Mouse (Mus musculus): ENCODE data around the gene Bptf. TPM values are rescaled to one million over a fixed set of nuclear protein-coding genes. Genes with fewer than 3 reads are reported as not detected.
A peak's percentile ranks its signal among the peaks of the same experiment; 100 is the strongest.

Bptf gene
- polyA plus RNA-seq, 1 experiment = 49.4 TPM

DNA sequence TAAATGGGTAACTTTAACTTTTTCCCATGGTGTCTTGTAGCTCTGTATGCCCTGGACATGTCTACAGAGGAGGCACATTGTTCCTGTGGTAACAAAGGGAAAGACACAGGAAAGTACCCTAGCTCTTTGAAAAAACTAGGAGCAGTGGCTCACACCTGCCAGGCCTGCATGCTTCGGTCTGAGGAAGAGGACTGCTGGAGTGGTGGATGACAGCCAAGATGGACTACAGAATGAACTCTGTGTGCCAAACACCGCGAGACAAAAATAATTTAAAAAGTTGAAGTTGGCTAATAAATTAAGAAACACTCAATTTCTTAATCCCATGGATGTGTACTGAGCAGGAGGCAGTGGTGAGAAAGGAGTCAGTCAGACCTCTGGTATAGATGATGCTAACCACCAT is 90.5 kb downstream of the Bptf start:
- no peaks in the 10 kb centered on the region for H3K4me1 ChIP-seq (ENCODE audit: control insufficient read depth, insufficient read depth, low read length)
- no peak overlapping the region for H3K4me3 ChIP-seq (ENCODE audit: insufficient read depth, low read length)
- TF ChIP-seq CTCF (IDR thresholded peaks at IDR 0.05; ENCODE audit: borderline replicate concordance, insufficient read depth, low read length) = no peak
- no peak for TF ChIP-seq POLR2A (IDR thresholded peaks at IDR 0.05; ENCODE audit: low read depth, low read length)

DNA sequence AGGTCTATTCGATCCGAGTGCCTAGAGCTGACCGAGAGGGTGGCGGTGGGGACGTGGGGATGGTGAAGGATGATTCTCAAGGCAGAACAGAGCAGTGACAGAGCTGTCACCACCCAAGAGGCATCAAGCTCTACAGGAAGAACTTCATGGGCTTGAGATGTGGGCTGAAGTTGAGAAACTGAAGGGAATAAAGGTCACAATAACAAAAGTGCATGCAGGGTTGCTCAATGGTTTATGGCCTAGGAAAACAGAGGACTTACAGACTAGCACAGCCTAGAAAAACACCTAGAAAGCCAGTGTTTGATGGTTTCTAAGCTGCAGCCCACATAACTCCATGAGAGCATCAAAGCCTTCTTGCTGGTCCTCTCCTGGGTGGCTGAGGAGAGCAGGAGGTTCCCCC is 92.5 kb downstream of the Bptf start:
- H3K4me1 ChIP-seq (ENCODE audit: control insufficient read depth, insufficient read depth, low read length) = no peaks in the 10 kb centered on the region
- no peak overlapping the region for H3K4me3 ChIP-seq (ENCODE audit: insufficient read depth, low read length)
- TF ChIP-seq CTCF (IDR thresholded peaks at IDR 0.05; ENCODE audit: borderline replicate concordance, insufficient read depth, low read length) (no peak), POLR2A (IDR thresholded peaks at IDR 0.05; ENCODE audit: low read depth, low read length) (no peak)
- no peak overlapping the region for H3K27ac ChIP-seq (ENCODE audit: insufficient read depth, low read length)

More for the DNA sequence above, 90.5 kb downstream of the Bptf start:
- H3K27ac ChIP-seq (ENCODE audit: insufficient read depth, low read length) = no peak overlapping the region

DNA sequence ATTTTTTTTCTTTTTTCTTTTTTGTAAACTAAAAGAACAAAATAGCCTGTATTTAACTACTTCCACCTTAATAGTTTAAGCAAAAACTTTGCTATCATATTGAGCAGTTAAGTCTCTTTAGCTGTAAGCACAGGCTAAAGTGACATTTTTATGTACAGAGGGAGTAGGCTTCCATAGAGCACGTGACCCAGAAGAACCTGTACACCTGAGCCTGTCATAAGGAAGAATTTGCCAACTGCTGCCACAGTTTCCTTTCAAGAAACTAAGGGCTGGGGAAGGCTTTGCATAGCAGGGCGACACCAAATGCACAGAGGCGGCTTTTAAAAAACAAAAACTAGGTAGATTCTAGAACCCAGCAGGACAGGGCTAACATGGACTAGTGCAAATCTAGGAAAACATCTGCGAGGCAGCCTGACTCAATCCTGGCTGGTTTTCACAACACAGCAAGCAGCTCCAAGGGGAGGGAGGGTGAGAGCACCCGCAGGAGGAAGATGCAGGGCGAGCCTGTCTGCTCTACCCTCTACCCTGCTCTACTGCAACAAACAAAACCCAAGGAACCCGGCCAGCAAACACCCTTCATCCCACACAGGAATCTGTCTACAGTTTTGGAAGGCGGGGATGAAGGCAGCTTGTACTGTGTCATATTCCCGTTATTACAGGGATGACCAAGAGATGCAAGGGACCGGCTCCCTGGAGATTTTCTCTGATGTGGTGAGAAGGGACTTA is 97.7 kb downstream of the Bptf start:
- Histone ChIP-seq H3K4me3 (ENCODE audit: insufficient read depth, low read length) (no peak overlapping the region), H3K27ac (ENCODE audit: insufficient read depth, low read length) (no peak overlapping the region), H3K4me1 (ENCODE audit: control insufficient read depth, insufficient read depth, low read length) (no peaks in the 10 kb centered on the region)
- TF ChIP-seq CTCF (IDR thresholded peaks at IDR 0.05; ENCODE audit: borderline replicate concordance, insufficient read depth, low read length) (no peak), POLR2A (IDR thresholded peaks at IDR 0.05; ENCODE audit: low read depth, low read length) (no peak)

DNA sequence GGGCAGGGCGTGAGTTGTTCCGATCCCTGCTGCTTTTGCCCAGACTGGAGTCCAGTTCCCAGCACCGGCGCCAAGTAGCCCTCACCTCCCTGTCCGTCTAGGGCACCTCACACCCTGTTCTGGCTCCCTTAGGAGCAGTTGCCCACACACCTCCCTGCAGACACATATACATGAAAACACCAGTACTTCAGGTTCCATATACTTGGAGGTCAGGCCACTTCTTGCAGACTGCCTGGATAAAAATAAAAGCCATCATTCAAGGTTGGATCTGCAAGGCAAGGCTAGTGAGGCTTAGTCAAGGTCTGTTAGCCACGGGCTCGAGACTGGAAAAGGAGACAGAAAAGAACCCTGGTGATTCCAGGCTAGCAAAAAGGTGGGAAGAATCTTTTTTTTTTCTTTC is 100.3 kb downstream of the Bptf start:
- Histone ChIP-seq H3K4me3 (ENCODE audit: insufficient read depth, low read length) (no peak overlapping the region), H3K4me1 (ENCODE audit: control insufficient read depth, insufficient read depth, low read length) (no peaks in the 10 kb centered on the region), H3K27ac (ENCODE audit: insufficient read depth, low read length) (no peak overlapping the region)
- no peak for TF ChIP-seq CTCF (IDR thresholded peaks at IDR 0.05; ENCODE audit: borderline replicate concordance, insufficient read depth, low read length)
- TF ChIP-seq POLR2A (IDR thresholded peaks at IDR 0.05; ENCODE audit: low read depth, low read length) = no peak

DNA sequence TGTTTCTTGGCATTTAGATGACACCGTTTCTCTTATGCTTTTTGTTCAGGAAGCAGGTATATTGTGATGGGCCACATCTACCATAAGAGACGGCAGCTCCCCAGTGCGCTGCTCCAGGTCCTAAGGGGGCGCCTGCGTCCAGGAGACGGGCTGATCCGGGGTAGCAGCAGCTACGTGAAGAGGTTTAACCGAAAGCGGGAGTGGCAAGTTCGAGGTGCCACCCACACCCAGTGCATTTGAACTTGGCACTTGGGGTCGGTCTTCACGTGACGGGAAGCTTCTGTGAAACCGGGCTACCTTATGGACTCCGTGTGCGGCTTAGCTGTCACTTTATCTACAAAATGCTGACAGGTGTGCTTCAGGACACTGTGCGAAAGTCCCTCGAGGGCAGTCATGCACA is 102.4 kb downstream of the Bptf start:
- Histone ChIP-seq H3K4me3 (ENCODE audit: insufficient read depth, low read length) (no peak overlapping the region), H3K4me1 (ENCODE audit: control insufficient read depth, insufficient read depth, low read length) (no peaks in the 10 kb centered on the region; the same call in none of the 2 replicates), H3K27ac (ENCODE audit: insufficient read depth, low read length) (no peak overlapping the region)
- TF ChIP-seq CTCF (IDR thresholded peaks at IDR 0.05; ENCODE audit: borderline replicate concordance, insufficient read depth, low read length) = no peak
- no peak for TF ChIP-seq POLR2A (IDR thresholded peaks at IDR 0.05; ENCODE audit: low read depth, low read length)

DNA sequence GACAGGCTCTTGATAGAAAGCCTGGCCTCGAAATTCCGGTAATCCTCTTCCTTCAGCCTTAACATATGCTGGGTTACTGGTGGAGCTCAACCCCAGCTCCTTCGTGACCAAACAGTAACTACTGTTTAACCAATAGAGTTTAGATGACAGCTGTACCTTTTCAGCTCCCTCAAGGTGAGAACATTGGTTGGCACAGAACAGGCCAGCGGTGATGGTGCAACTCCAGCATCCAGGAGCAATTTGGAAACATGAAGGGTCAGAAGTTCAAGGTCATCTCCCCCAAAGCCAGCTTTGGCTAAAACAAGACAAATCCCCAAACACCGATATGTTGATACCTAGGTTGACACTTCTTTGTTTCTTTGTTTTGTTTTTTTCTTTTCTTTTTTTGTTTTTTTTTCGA is 103.2 kb downstream of the Bptf start:
- TF ChIP-seq CTCF (IDR thresholded peaks at IDR 0.05; ENCODE audit: borderline replicate concordance, insufficient read depth, low read length) = no peak
- TF ChIP-seq POLR2A (IDR thresholded peaks at IDR 0.05; ENCODE audit: low read depth, low read length) = no peak
- Histone ChIP-seq H3K4me3 (ENCODE audit: insufficient read depth, low read length) (peak overlapping the region; percentile 56), H3K27ac (ENCODE audit: insufficient read depth, low read length) (no peak overlapping the region), H3K4me1 (ENCODE audit: control insufficient read depth, insufficient read depth, low read length) (no peaks in the 10 kb centered on the region; the same call in none of the 2 replicates)

DNA sequence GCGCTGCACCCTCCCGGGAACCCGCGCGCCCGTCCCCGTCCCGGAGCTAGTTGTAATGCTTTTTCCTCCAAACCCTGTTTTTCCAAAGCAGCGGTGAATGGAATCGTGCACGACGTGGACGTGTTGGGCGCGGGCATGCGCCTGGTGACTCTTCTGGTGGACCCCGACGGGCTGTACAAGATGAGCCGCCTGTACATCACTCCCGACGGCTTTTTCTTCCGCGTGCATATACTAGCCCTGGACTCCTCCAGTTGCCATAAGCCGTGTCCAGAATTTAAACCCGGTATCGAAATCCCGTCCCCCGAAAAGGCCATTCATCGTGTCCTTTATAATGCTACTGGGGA is 103.7 kb downstream of the Bptf start:
- Histone ChIP-seq H3K4me1 (ENCODE audit: control insufficient read depth, insufficient read depth, low read length) (no peaks in the 10 kb centered on the region; the same call in none of the 2 replicates), H3K27ac (ENCODE audit: insufficient read depth, low read length) (no peak overlapping the region), H3K4me3 (ENCODE audit: insufficient read depth, low read length) (peak overlapping the region; percentile 56)
- TF ChIP-seq POLR2A (IDR thresholded peaks at IDR 0.05; ENCODE audit: low read depth, low read length) (no peak), CTCF (IDR thresholded peaks at IDR 0.05; ENCODE audit: borderline replicate concordance, insufficient read depth, low read length) (no peak)

DNA sequence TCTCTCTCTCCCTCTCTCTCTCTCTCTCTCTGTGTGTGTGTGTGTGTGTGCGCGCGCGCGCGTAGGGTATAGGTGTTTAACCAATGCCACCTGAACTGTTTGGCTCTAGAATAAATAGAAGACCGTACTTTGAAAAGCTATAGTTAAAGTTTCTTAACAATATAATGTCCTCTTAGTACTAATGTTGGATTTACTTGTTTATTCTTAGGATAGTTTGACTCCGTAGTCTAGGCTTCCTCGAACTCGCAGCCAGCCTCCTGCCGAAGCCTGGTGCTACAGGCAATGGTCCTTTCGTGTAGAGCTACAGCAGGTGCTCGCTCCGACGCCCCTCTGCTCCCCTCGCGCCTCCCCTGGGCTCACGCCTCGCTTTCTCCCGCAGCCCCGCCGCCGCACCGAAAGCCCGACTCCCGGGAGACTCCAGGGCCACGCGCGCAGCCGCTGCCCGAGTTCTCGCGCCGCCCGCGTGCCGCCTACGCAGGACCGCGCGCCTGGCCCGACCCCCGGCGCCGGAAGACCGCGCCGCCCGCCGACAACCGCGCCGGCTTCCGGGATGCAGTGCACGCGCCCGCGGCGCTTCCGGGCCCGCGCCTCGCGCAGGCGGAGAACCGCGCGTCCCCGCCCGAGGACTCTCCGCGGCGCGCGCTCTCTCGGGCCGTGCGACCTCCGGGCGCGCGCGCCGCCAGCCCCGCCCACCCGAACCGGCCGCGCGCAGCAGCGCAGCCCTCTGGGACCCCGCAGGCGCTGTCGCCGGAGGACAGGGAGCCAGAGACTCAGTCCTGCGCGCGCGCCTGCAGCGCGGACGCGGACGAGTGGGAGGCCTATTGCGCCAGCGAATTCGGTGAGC is 104.3 kb downstream of the Bptf start:
- TF ChIP-seq CTCF (IDR thresholded peaks at IDR 0.05; ENCODE audit: borderline replicate concordance, insufficient read depth, low read length) = no peak
- peak; percentile 40; the same call in 1 of the 2 replicates for TF ChIP-seq POLR2A (IDR thresholded peaks at IDR 0.05; ENCODE audit: low read depth, low read length)
- H3K27ac ChIP-seq (ENCODE audit: insufficient read depth, low read length) = no peak overlapping the region
- H3K4me1 ChIP-seq (ENCODE audit: control insufficient read depth, insufficient read depth, low read length) = no peaks in the 10 kb centered on the region; the same call in none of the 2 replicates
- H3K4me3 ChIP-seq (ENCODE audit: insufficient read depth, low read length) = peak overlapping the region; percentile 73

DNA sequence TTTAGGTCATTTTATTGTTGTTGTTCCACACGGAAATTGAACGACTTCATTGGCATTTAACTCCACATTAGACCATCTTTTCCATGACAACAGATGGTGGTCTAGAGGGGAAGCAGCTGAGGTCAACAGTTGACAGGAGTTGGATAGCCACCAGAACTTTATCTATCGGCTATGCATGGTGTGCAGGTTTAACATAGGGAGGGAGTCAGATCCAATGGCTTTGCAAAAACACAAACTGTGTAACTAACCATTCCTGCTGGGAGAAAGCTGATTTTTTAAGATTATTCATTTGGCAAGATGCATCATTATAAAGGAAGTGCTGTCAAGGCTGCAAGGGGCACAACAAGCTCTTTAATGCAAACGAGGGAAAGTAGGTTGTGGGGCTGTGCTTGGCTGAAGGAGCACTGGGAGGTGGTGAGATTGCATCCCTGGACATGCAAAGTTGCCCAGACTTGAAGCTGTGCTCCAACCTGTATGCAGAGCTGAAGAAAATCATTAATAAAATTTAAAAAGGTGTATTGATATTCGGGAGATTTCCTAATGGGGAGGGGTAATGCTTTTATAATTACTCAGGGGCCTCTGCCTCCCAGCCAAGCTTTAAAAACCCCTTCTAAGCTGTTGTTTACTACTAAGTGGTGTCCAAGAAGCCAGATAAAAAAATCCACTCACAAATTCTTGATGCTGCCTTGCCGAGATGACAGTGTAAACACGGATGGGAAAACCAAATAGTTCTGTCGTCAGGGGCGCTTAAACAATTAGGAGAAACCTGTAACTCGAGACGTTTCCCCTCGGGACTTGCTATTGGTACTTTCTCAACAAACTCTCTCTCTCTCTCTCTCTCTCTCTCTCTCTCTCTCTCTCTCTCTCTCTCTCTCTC is 105.1 kb downstream of the Bptf start:
- TF ChIP-seq POLR2A (IDR thresholded peaks at IDR 0.05; ENCODE audit: low read depth, low read length) = no peak
- no peak for TF ChIP-seq CTCF (IDR thresholded peaks at IDR 0.05; ENCODE audit: borderline replicate concordance, insufficient read depth, low read length)
- Histone ChIP-seq H3K4me1 (ENCODE audit: control insufficient read depth, insufficient read depth, low read length) (no peaks in the 10 kb centered on the region; the same call in none of the 2 replicates), H3K4me3 (ENCODE audit: insufficient read depth, low read length) (0 out of 2 replicates have a peak overlapping the region, but pooled peaks have one; percentile 73), H3K27ac (ENCODE audit: insufficient read depth, low read length) (no peak overlapping the region)
